Mouse (Mus musculus) spleen, adult 2 months (tissue): ENCODE results near the gene Inpp5e. TPM values are rescaled to one million over a fixed set of nuclear protein-coding genes. Genes with fewer than 3 reads are reported as not detected.

Source experiments
- DNase-seq, 2 experiments: peaks; one replicate each; pipeline versions ENCODE4 v3.0.0 to v3.0.0-alpha.2; 2012 to 2021; ENCODE audit warnings: low spot score in 2 of 2, low read depth in 1 of 2
- H3K27ac ChIP-seq: fragments of 200-500 bp; 2 replicates; pipeline ENCODE4 v1.5.1; 2012; ENCODE audit warnings: low read length, inconsistent platforms; ENCODE audit not compliant: insufficient read depth
- H3K27me3 ChIP-seq: fragments of 200-500 bp; 2 replicates; pipeline ENCODE4 v1.6.1; 2012; ENCODE audit warnings: mild to moderate bottlenecking, moderate library complexity, low read length, inconsistent platforms; ENCODE audit not compliant: control insufficient read depth, insufficient read depth
- H3K36me3 ChIP-seq: fragments of 200-500 bp; 2 replicates; pipeline ENCODE4 v1.6.1; 2012; ENCODE audit warnings: mild to moderate bottlenecking, low read length, inconsistent platforms; ENCODE audit not compliant: control insufficient read depth, insufficient read depth
- H3K4me1 ChIP-seq: fragments of 200-500 bp; 2 replicates; pipeline ENCODE4 v1.6.1; 2011; ENCODE audit warnings: inconsistent platforms; ENCODE audit not compliant: control insufficient read depth, insufficient read depth, insufficient read length
- H3K4me3 ChIP-seq: fragments of 200-500 bp; 2 replicates; pipeline ENCODE4 v1.5.1; 2011; ENCODE audit warnings: mild to moderate bottlenecking, inconsistent platforms; ENCODE audit not compliant: insufficient read depth, insufficient read length; ENCODE audit errors: extremely low read depth
- CTCF ChIP-seq: fragments of 200-500 bp; IDR thresholded peaks from 2 replicates; pipeline ENCODE4 v1.5.1; 2011; ENCODE audit warnings: mild to moderate bottlenecking, inconsistent platforms; ENCODE audit not compliant: insufficient read depth, insufficient read length, insufficient replicate concordance; ENCODE audit errors: extremely low read depth
- POLR2A ChIP-seq: fragments of 200-500 bp; IDR thresholded peaks from 2 replicates; pipeline ENCODE4 v1.6.1; 2011; ENCODE audit warnings: low read depth, low read length, inconsistent platforms
- WGBS: fragments of 180-500 bp; shearing (Covaris S2); methylation state at CpG from one replicate; pipeline ENCODE4 v1.1.7; 2018; 5-methylcytosine and 5-hydroxymethylcytosine counted together
- polyA plus RNA-seq: library from polyadenylated mRNA; depleted of rRNA; stranded (reverse); fragments of >200 nt; gene quantifications from 2 replicates; pipeline ENCODE4 v1.2.3, GENCODE M21; 2012

Inpp5e gene
- polyA plus RNA-seq, 1 experiment, result 22.8 TPM

DNA sequence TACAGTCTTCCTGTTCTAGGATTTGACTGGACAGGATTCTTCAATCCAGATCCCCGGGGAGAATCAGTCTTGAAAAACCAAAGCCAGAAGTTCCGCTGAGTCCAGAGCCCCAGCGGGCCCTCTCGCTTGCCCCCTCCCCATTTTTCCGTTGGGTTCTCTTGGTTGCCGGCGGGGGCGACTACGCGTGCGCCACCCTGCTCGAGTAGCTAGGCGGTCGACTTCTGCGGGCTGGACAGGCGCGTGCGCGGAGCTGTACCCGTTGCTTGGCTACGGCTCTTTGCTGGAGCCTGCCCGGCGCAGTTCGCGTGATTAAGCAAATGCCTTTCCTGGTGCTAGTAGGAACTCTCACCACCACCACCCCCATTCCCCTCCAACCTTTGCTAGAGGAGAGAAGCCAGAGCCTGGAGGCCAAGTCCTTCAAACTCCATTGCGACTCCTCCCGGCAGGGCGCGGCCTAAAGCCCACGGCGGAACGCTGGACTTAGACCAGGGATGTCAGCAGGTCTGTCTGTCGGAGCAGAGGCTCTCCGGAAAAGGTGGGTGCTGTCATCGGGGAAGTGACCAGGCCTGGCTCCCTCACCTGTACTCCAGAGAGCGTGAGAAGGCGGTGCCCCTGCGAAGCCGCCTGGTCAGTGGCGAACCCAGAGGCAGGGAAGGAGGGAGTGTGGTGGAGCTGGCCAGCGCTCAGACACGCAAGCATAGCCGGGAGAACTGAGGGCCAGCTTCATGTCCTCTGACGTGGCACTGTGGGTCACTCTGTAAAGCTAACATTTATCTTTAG, 36.9 kb upstream of the Inpp5e start:
- Histone ChIP-seq H3K4me1 (peaks cover 4% of the 10 kb centered on the region; the same call in 1 of the 2 replicates), H3K27ac (peak overlapping the region; percentile 86), H3K36me3 (peaks cover 9% of the 10 kb centered on the region), H3K4me3 (peak overlapping the region; percentile 73), H3K27me3 (no peaks in the 10 kb centered on the region)
- DNase-seq, result peak in 1 of 2 experiments; percentile 88
- TF ChIP-seq POLR2A (no peak), CTCF (no peak)
- 1% methylated on average over 44 of the region's 44 CpGs for WGBS

- no peaks in the 10 kb centered on the region for H3K27me3 ChIP-seq
- DNase-seq, result peak; percentile 100
- H3K4me1 ChIP-seq, result peaks cover 4% of the 10 kb centered on the region; the same call in 1 of the 2 replicates
- TF ChIP-seq CTCF, result peak; percentile 6; the same call in 1 of the 2 replicates
- TF ChIP-seq POLR2A, result peak; percentile 89
- peak within 1 kb of the TSS; percentile 95 for H3K27ac ChIP-seq
- H3K4me3 ChIP-seq, result peak within 1 kb of the TSS; percentile 95
- peaks cover 12% of the 10 kb centered on the region for H3K36me3 ChIP-seq
- under 1% methylated on average over 58 of the region's 61 CpGs for WGBS
Observed at GRCm38 (mm10) chr2:26444946-26445665, 36.1 kb upstream of the Inpp5e start, which contains the start of gene Sec16a. TSS of gene Sec16a (minus strand) at chr2:26445216.

DNA sequence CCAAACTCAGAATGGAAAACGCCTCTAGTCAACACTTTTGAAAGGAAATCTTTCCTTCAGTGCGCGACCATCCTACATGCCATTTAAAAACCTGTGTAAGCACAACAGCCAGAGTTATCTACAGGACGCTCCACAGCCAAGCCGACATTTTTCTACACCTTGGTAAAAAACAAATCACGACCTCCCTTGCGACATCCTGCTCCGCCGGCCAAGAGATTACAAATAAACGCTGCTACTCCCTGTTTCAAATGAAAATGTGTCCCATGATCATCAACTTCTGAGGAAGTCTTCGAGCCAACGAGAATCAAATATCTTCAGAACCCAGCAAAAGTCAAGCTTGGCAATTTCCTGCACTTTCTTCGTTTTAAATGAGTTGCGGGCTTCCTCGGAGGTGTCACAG, 35.4 kb upstream of the Inpp5e start:
- H3K4me3 ChIP-seq, result peak overlapping the region; percentile 95
- TF ChIP-seq CTCF, result no peak
- no peak for TF ChIP-seq POLR2A
- peak overlapping the region; percentile 95 for H3K27ac ChIP-seq
- peak in 1 of 2 experiments; percentile 9 for DNase-seq
- H3K27me3 ChIP-seq, result no peaks in the 10 kb centered on the region
- 4% methylated on average over 15 of the region's 15 CpGs for WGBS
- H3K36me3 ChIP-seq, result peaks cover 18% of the 10 kb centered on the region
- peaks cover 4% of the 10 kb centered on the region; the same call in 1 of the 2 replicates for H3K4me1 ChIP-seq

- DNase-seq, result no peak
- Histone ChIP-seq H3K36me3 (peaks cover 22% of the 10 kb centered on the region), H3K4me3 (0 out of 2 replicates have a peak overlapping the region, but pooled peaks have one; percentile 95), H3K4me1 (peaks cover 4% of the 10 kb centered on the region; the same call in 1 of the 2 replicates), H3K27ac (no peak overlapping the region), H3K27me3 (no peaks in the 10 kb centered on the region)
- TF ChIP-seq POLR2A (no peak), CTCF (no peak)
- 57% methylated on average over 3 of the region's 3 CpGs for WGBS
Observed at GRCm38 (mm10) chr2:26443876-26444275, 34.9 kb upstream of the Inpp5e start.

GRCm38 (mm10) chr2:26442843-26443242, 33.8 kb upstream of the Inpp5e start:
- peaks cover 29% of the 10 kb centered on the region for H3K36me3 ChIP-seq
- no peak overlapping the region for H3K27ac ChIP-seq
- DNase-seq, result no peak
- TF ChIP-seq POLR2A (no peak), CTCF (no peak)
- 98% methylated on average over 1 of the region's 1 CpGs for WGBS
- H3K4me3 ChIP-seq, result no peak overlapping the region
- H3K4me1 ChIP-seq, result peaks cover 4% of the 10 kb centered on the region; the same call in 1 of the 2 replicates
- no peaks in the 10 kb centered on the region for H3K27me3 ChIP-seq

- H3K4me1 ChIP-seq, result peaks cover 4% of the 10 kb centered on the region; the same call in 1 of the 2 replicates
- no peaks in the 10 kb centered on the region for H3K27me3 ChIP-seq
- peaks cover 31% of the 10 kb centered on the region for H3K36me3 ChIP-seq
- TF ChIP-seq POLR2A, result no peak
- TF ChIP-seq CTCF, result no peak
- H3K4me3 ChIP-seq, result no peak overlapping the region
- no peak overlapping the region for H3K27ac ChIP-seq
- 81% methylated on average over 5 of the region's 5 CpGs for WGBS
- no peak for DNase-seq
Observed at GRCm38 (mm10) chr2:26441688-26442087, 32.7 kb upstream of the Inpp5e start.
